Mouse (Mus musculus): ENCODE results near the gene S100a2.

Gene S100a2

GRCm38 (mm10) chr3:90613461-90614147 is 23.6 kb downstream of the S100a2 start:
- TF ChIP-seq POU5F1 (IDR thresholded peaks at IDR 0.05; ENCODE audit: borderline replicate concordance, low read length) (no peak), NANOG (IDR thresholded peaks at IDR 0.05; ENCODE audit: borderline replicate concordance, low read length) (no peak), CTCF (conservative IDR thresholded peaks at IDR 0.05; ENCODE audit: low read length) (no peak)
- peak overlapping the region; percentile 74 for H3K4me3 ChIP-seq (replicated peaks; ENCODE audit: low read length)
- H3K27me3 ChIP-seq (ENCODE audit: insufficient read depth, low read length) = peaks cover 25% of the 10 kb centered on the region
- peaks cover 53% of the 10 kb centered on the region for H3K4me1 ChIP-seq (replicated peaks; ENCODE audit: low read depth, low read length)
- H3K36me3 ChIP-seq (ENCODE audit: insufficient read depth, low read length) = no peaks in the 10 kb centered on the region
- H3K9me3 ChIP-seq (ENCODE audit: low read length) = no peaks in the 10 kb centered on the region

DNA sequence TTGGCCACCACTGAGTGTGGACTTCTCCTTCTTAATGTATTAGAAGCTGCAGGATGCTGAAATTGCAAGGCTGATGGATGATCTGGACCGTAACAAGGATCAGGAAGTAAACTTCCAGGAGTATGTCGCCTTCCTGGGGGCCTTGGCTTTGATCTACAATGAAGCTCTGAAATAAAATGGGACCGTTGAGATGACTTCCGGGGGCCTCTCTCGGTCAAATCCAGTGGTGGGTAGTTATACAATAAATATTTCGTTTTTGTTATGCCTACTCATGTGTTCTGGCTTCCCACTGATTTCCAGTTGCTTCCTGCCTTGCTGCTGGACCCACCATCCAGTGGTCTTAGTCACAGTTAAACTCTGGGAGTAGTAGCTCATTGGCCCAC is 24.1 kb downstream of the S100a2 start:
- H3K36me3 ChIP-seq (ENCODE audit: insufficient read depth, low read length) = no peaks in the 10 kb centered on the region
- TF ChIP-seq POU5F1 (IDR thresholded peaks at IDR 0.05; ENCODE audit: borderline replicate concordance, low read length) = no peak
- no peak for TF ChIP-seq CTCF (conservative IDR thresholded peaks at IDR 0.05; ENCODE audit: low read length)
- no peak for TF ChIP-seq NANOG (IDR thresholded peaks at IDR 0.05; ENCODE audit: borderline replicate concordance, low read length)
- H3K4me1 ChIP-seq (replicated peaks; ENCODE audit: low read depth, low read length) = peaks cover 53% of the 10 kb centered on the region

DNA sequence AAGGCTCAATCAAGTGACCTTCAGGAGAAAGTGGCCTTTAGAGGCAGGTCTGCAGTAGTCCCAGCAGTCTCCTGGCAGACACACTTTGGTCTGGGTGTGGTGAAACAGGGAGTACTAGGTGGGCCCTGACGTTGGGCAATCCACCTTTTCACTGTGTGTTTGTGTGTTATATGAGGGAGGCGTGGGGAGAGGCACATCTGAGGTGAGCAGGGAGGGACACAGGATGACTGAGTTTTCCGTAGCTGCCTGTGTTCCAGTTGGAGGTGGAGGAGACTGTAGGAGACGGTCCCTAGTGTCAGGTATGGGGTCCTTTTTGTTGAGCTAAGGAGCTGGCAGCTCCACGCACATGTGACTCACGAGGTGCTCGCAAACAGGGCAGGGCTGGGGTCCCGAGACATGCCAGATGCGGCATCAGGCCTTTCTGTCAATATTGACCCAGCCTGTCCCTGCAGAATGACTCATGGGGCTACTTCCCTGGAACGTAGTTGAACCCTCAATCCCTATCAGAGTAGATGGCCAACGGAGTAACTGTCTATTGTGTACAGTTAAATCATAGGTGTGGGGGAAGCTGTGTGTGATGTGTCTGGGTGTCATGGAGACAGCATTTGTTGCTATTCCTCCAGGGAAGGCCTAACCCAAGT is 24.7 kb downstream of the S100a2 start:
- no peak overlapping the region for H3K4me3 ChIP-seq (replicated peaks; ENCODE audit: low read length)
- TF ChIP-seq POU5F1 (IDR thresholded peaks at IDR 0.05; ENCODE audit: borderline replicate concordance, low read length) (no peak), CTCF (conservative IDR thresholded peaks at IDR 0.05; ENCODE audit: low read length) (no peak), NANOG (IDR thresholded peaks at IDR 0.05; ENCODE audit: borderline replicate concordance, low read length) (no peak)

More for the DNA sequence above, 24.1 kb downstream of the S100a2 start:
- Histone ChIP-seq H3K9me3 (ENCODE audit: low read length) (no peaks in the 10 kb centered on the region), H3K27me3 (ENCODE audit: insufficient read depth, low read length) (peaks cover 20% of the 10 kb centered on the region), H3K4me3 (replicated peaks; ENCODE audit: low read length) (no peak overlapping the region)

DNA sequence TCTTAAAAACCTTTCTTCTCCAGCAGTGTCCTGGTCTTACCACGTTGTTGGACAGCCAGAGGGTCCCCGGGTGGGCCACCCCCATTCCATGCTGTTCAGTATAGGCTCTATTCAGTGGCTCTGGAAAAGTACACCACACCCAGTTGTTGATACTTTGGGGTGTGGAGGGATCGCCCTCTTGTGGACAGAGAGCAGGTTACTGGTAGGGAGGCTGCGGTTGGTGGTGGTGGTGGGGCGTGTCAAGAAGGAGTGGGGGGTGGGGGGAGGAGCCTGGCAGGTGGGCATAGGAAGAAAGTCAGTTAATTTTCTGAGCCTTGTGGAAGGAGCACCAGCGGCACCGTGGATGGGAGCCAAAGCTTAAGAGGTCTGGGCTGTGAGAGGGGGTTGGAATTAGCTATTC is 25.4 kb downstream of the S100a2 start:
- no peaks in the 10 kb centered on the region for H3K36me3 ChIP-seq (ENCODE audit: insufficient read depth, low read length)
- peaks cover 15% of the 10 kb centered on the region for H3K27me3 ChIP-seq (ENCODE audit: insufficient read depth, low read length)
- peak; percentile 42 for TF ChIP-seq CTCF (conservative IDR thresholded peaks at IDR 0.05; ENCODE audit: low read length)
- TF ChIP-seq NANOG (IDR thresholded peaks at IDR 0.05; ENCODE audit: borderline replicate concordance, low read length) = no peak
- TF ChIP-seq POU5F1 (IDR thresholded peaks at IDR 0.05; ENCODE audit: borderline replicate concordance, low read length) = no peak
- H3K9me3 ChIP-seq (ENCODE audit: low read length) = no peaks in the 10 kb centered on the region
- no peak overlapping the region for H3K4me3 ChIP-seq (replicated peaks; ENCODE audit: low read length)
- peaks cover 53% of the 10 kb centered on the region for H3K4me1 ChIP-seq (replicated peaks; ENCODE audit: low read depth, low read length)

More for the DNA sequence above, 24.7 kb downstream of the S100a2 start:
- Histone ChIP-seq H3K9me3 (ENCODE audit: low read length) (no peaks in the 10 kb centered on the region), H3K27me3 (ENCODE audit: insufficient read depth, low read length) (peaks cover 17% of the 10 kb centered on the region), H3K36me3 (ENCODE audit: insufficient read depth, low read length) (no peaks in the 10 kb centered on the region), H3K4me1 (replicated peaks; ENCODE audit: low read depth, low read length) (peaks cover 53% of the 10 kb centered on the region)

DNA sequence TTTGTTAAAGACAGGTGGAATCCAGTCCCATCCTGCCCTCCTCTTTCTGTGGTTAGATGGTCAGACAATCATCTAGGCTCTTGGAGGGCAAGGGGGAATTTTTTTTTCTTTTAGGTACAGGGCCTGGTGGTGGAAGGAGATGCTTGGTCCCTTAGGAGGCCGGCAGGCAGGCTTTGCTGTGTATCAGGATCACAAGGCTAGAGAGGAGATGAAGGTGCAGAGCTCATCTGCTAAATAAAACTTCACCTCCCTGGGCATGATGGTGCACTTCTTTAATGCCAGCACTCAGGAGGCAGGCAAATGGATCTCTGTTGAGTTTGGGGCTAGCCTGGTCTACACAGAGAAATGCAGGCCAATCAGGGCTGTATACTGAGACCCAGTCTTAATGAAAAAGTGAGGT is 25.9 kb downstream of the S100a2 start:
- no peaks in the 10 kb centered on the region for H3K9me3 ChIP-seq (ENCODE audit: low read length)
- H3K36me3 ChIP-seq (ENCODE audit: insufficient read depth, low read length) = no peaks in the 10 kb centered on the region
- H3K4me1 ChIP-seq (replicated peaks; ENCODE audit: low read depth, low read length) = peaks cover 53% of the 10 kb centered on the region
- H3K27me3 ChIP-seq (ENCODE audit: insufficient read depth, low read length) = peaks cover 15% of the 10 kb centered on the region
- H3K4me3 ChIP-seq (replicated peaks; ENCODE audit: low read length) = no peak overlapping the region
- TF ChIP-seq POU5F1 (IDR thresholded peaks at IDR 0.05; ENCODE audit: borderline replicate concordance, low read length) = no peak
- TF ChIP-seq NANOG (IDR thresholded peaks at IDR 0.05; ENCODE audit: borderline replicate concordance, low read length) = no peak
- no peak for TF ChIP-seq CTCF (conservative IDR thresholded peaks at IDR 0.05; ENCODE audit: low read length)

GRCm38 (mm10) chr3:90617586-90617985 is 27.5 kb downstream of the S100a2 start:
- TF ChIP-seq POU5F1 (IDR thresholded peaks at IDR 0.05; ENCODE audit: borderline replicate concordance, low read length) (no peak), NANOG (IDR thresholded peaks at IDR 0.05; ENCODE audit: borderline replicate concordance, low read length) (no peak), CTCF (conservative IDR thresholded peaks at IDR 0.05; ENCODE audit: low read length) (peak; percentile 65)
- no peaks in the 10 kb centered on the region for H3K36me3 ChIP-seq (ENCODE audit: insufficient read depth, low read length)
- H3K9me3 ChIP-seq (ENCODE audit: low read length) = no peaks in the 10 kb centered on the region
- peaks cover 15% of the 10 kb centered on the region for H3K27me3 ChIP-seq (ENCODE audit: insufficient read depth, low read length)
- peaks cover 41% of the 10 kb centered on the region for H3K4me1 ChIP-seq (replicated peaks; ENCODE audit: low read depth, low read length)
- no peak overlapping the region for H3K4me3 ChIP-seq (replicated peaks; ENCODE audit: low read length)

DNA sequence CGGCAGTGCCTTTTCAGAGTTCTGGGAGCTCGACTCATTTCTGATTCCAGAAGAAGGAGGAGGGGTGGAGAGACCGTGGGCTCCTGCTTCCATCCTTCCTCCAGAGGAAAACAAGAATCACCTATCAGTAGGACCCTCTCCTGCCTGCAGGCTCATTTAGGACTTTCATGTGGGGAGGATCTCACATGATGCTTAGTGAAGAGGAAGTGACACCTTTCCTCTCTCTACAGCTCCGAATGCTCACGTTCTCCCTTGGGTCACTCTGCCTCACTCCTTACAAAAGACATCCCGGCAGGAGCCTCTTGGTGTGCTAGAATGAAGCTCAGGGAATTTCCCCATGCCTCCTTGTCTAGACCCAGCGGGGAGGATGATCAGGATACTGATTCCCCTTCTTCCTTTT is 31.5 kb downstream of the S100a2 start:
- no peak for TF ChIP-seq NANOG (IDR thresholded peaks at IDR 0.05; ENCODE audit: borderline replicate concordance, low read length)
- no peak for TF ChIP-seq POU5F1 (IDR thresholded peaks at IDR 0.05; ENCODE audit: borderline replicate concordance, low read length)
- TF ChIP-seq CTCF (conservative IDR thresholded peaks at IDR 0.05; ENCODE audit: low read length) = no peak
- Histone ChIP-seq H3K36me3 (ENCODE audit: insufficient read depth, low read length) (no peaks in the 10 kb centered on the region), H3K9me3 (ENCODE audit: low read length) (no peaks in the 10 kb centered on the region), H3K4me3 (replicated peaks; ENCODE audit: low read length) (no peak overlapping the region), H3K4me1 (replicated peaks; ENCODE audit: low read depth, low read length) (peaks cover 3% of the 10 kb centered on the region; the same call in 1 of the 2 replicates), H3K27me3 (ENCODE audit: insufficient read depth, low read length) (no peaks in the 10 kb centered on the region)

DNA sequence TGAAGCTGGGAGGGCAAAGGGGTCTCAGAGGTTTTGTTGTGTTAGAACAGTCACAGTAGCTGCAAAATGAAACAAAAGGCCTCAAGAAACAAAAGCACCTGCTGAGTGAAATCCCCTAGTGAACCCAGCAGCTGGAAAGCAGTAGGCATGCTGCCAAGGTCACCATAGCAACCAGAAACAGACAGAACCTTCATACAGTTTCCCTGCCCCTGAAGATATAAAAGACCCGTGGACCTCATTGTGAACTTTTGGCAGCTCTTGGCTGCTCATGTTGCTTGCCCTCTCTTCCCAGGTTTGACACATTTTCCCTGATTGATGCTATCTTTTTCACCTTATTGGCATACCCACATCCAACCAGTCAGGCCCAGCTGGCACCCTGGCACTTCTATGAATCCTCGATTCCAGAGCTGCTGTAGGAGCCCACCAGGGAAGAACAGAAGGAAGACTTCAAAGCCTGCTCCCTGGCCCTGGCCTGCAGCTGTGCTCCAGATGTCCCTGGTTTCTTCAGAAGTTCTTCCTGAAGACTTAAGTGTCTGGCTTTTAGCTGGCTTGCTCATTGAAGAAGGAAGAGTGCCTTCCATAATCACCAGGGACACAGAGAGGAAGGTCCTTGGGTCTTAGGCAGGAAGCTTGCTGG is 33.5 kb downstream of the S100a2 start:
- TF ChIP-seq CTCF (conservative IDR thresholded peaks at IDR 0.05; ENCODE audit: low read length) (no peak), NANOG (IDR thresholded peaks at IDR 0.05; ENCODE audit: borderline replicate concordance, low read length) (no peak), POU5F1 (IDR thresholded peaks at IDR 0.05; ENCODE audit: borderline replicate concordance, low read length) (no peak)
- no peaks in the 10 kb centered on the region for H3K36me3 ChIP-seq (ENCODE audit: insufficient read depth, low read length)
- no peaks in the 10 kb centered on the region for H3K9me3 ChIP-seq (ENCODE audit: low read length)
- H3K4me1 ChIP-seq (replicated peaks; ENCODE audit: low read depth, low read length) = peaks cover 3% of the 10 kb centered on the region; the same call in 1 of the 2 replicates
- no peaks in the 10 kb centered on the region for H3K27me3 ChIP-seq (ENCODE audit: insufficient read depth, low read length)
- H3K4me3 ChIP-seq (replicated peaks; ENCODE audit: low read length) = no peak overlapping the region

Measured in E14TG2a.4 (cell line).